Mouse (Mus musculus): ENCODE data around the gene Dcaf6.
A peak's percentile ranks its signal among the peaks of the same experiment; 100 is the strongest.

GRCm38 (mm10) chr1:165460360-165460800 is at the start of gene Dcaf6, which contains the start of gene Mpc2:
- TF ChIP-seq ELF1 (IDR thresholded peaks at IDR 0.05; ENCODE audit: low read depth, low read length) (no peak), CTCF (IDR thresholded peaks at IDR 0.05 in 2 of 3, conservative IDR thresholded peaks at IDR 0.05 in 1 of 3; ENCODE audit: control insufficient read depth in 1 of 3, insufficient read depth in 1 of 3, low read depth in 2 of 3, low read length in 3 of 3, poor library complexity in 1 of 3, severe bottlenecking in 1 of 3) (peak in 1 of 3 experiments; percentile 21; a peak in 1 of 6 replicates), TAL1 (IDR thresholded peaks at IDR 0.05; ENCODE audit: low read length) (no peak), SMC3 (IDR thresholded peaks at IDR 0.05; ENCODE audit: low read depth, low read length) (no peak), MYC (IDR thresholded peaks at IDR 0.05; ENCODE audit: low read depth, low read length) (no peak), EP300 (IDR thresholded peaks at IDR 0.05; ENCODE audit: low read depth in 1 of 2, low read length in 2 of 2) (0 out of 4 replicates have a peak, but pooled peaks of 1 of the 2 experiments have one; percentile 31), ZC3H11A (IDR thresholded peaks at IDR 0.05; ENCODE audit: low read depth, low read length) (no peak), HCFC1 (IDR thresholded peaks at IDR 0.05; ENCODE audit: low read depth, low read length) (peak; percentile 80), POLR2AphosphoS5 (IDR thresholded peaks at IDR 0.05; ENCODE audit: borderline replicate concordance, low read depth, low read length) (no peak), TCF12 (IDR thresholded peaks at IDR 0.05; ENCODE audit: low read depth, low read length) (peak; percentile 73; the same call in 1 of the 2 replicates), ZNF384 (IDR thresholded peaks at IDR 0.05; ENCODE audit: low read depth, low read length) (no peak), POLR2AphosphoS2 (IDR thresholded peaks at IDR 0.05; ENCODE audit: low read length) (peak; percentile 52)
